Mouse (Mus musculus) MEL (cell line): ENCODE measurements at regions not wholly inside any gene's neighbourhood (a gene's known extent, or its start where the extent isn't known, plus 50 kb on each side); places are given as distances from the start of the nearest gene placed in this dataset.

Experiments used
- DNase-seq: peaks from one replicate; pipeline ENCODE4 v3.0.0; 2011; ENCODE audit warnings: low read depth, low spot score
- H3K27ac ChIP-seq: 2 replicates; pipeline ENCODE4 v1.5.1; 2012; ENCODE audit warnings: low read depth, mild to moderate bottlenecking, control low read depth, low read length, moderate library complexity; ENCODE audit not compliant: control insufficient read depth
- H3K27me3 ChIP-seq, 2 experiments: fragments of 150-350 bp in 1 of 2; sonication (generic) in 1 of 2; 2 replicates each; pipeline ENCODE4 v1.6.1; 2012; ENCODE audit warnings: low read length in 2 of 2, mild to moderate bottlenecking in 2 of 2, improper control_type of control experiment in 1 of 2, moderate library complexity in 1 of 2; ENCODE audit not compliant: insufficient read depth in 2 of 2, control insufficient read depth in 1 of 2
- H3K36me3 ChIP-seq, 2 experiments: 2 replicates each; pipeline ENCODE4 v1.6.1; 2012 to 2014; ENCODE audit warnings: low read length in 2 of 2, improper control_type of control experiment in 1 of 2, inconsistent platforms in 1 of 2, mild to moderate bottlenecking in 1 of 2; ENCODE audit not compliant: insufficient read depth in 2 of 2, control insufficient read depth in 1 of 2
- H3K4me1 ChIP-seq, 2 experiments: fragments of 150-350 bp in 1 of 2; sonication (generic) in 1 of 2; 2 replicates each; pipeline ENCODE4 v1.6.1; 2012; ENCODE audit warnings: low read length in 2 of 2, improper control_type of control experiment in 1 of 2, mild to moderate bottlenecking in 1 of 2; ENCODE audit not compliant: insufficient read depth in 2 of 2, control insufficient read depth in 1 of 2
- H3K4me3 ChIP-seq, 2 experiments: fragments of 150-350 bp in 1 of 2; sonication (generic) in 1 of 2; 2 replicates each; pipeline ENCODE4 v1.5.1; 2012; ENCODE audit warnings: low read depth in 2 of 2, low read length in 2 of 2, mild to moderate bottlenecking in 2 of 2, moderate library complexity in 2 of 2, control low read depth in 1 of 2, improper control_type of control experiment in 1 of 2; ENCODE audit not compliant: control insufficient read depth in 1 of 2, insufficient read depth in 1 of 2
- H3K79me2 ChIP-seq: 2 replicates; pipeline ENCODE4 v1.6.1; 2012; ENCODE audit warnings: mild to moderate bottlenecking, low read length, moderate library complexity; ENCODE audit not compliant: control insufficient read depth, poor library complexity, insufficient read depth
- H3K9ac ChIP-seq: 2 replicates; pipeline ENCODE4 v1.6.1; 2012; ENCODE audit warnings: low read depth, mild to moderate bottlenecking, control low read depth, low read length, moderate library complexity; ENCODE audit not compliant: control insufficient read depth, poor library complexity, severe bottlenecking
- H3K9me3 ChIP-seq: fragments of 150-350 bp; sonication (generic); replicated peaks from 2 replicates; pipeline ENCODE4 v1.6.1; 2012; ENCODE audit warnings: mild to moderate bottlenecking, low read length, improper control_type of control experiment, moderate library complexity; ENCODE audit not compliant: insufficient read depth
- BHLHE40 ChIP-seq: IDR thresholded peaks from 2 replicates; pipeline ENCODE4 v1.6.1; 2012; ENCODE audit warnings: low read depth, mild to moderate bottlenecking, inconsistent platforms, low read length, improper control_type of control experiment, borderline replicate concordance
- E2F4 ChIP-seq: IDR thresholded peaks from 2 replicates; pipeline ENCODE4 v1.6.1; 2011; ENCODE audit warnings: low read depth, low read length, improper control_type of control experiment, borderline replicate concordance
- ELF1 ChIP-seq: IDR thresholded peaks from 2 replicates; pipeline ENCODE4 v1.6.1; 2014; ENCODE audit warnings: low read depth, mild to moderate bottlenecking, inconsistent platforms, low read length, improper control_type of control experiment, moderate library complexity
- ETS1 ChIP-seq: IDR thresholded peaks from 2 replicates; pipeline ENCODE4 v1.6.1; 2012; ENCODE audit warnings: low read depth, mild to moderate bottlenecking, inconsistent platforms, low read length, improper control_type of control experiment, moderate library complexity
- GABPA ChIP-seq: IDR thresholded peaks from 2 replicates; pipeline ENCODE4 v1.6.1; 2012; ENCODE audit warnings: low read depth, mild to moderate bottlenecking, inconsistent platforms, low read length, improper control_type of control experiment, moderate library complexity
- GATA1 ChIP-seq: IDR thresholded peaks from 2 replicates; pipeline ENCODE4 v1.6.1; 2011; ENCODE audit warnings: low read depth, low read length, improper control_type of control experiment
- KAT2A ChIP-seq: conservative IDR thresholded peaks from 2 replicates; pipeline ENCODE4 v1.6.1; 2012; ENCODE audit warnings: low read depth, low read length, improper control_type of control experiment, inconsistent platforms
- MYC ChIP-seq: IDR thresholded peaks from 2 replicates; pipeline ENCODE4 v1.6.1; 2011; ENCODE audit warnings: low read depth, mild to moderate bottlenecking, low read length, improper control_type of control experiment, moderate library complexity
- NRF1 ChIP-seq: IDR thresholded peaks from 2 replicates; pipeline ENCODE4 v1.6.1; 2014; ENCODE audit warnings: low read depth, mild to moderate bottlenecking, inconsistent platforms, low read length, improper control_type of control experiment, moderate library complexity; ENCODE audit not compliant: poor library complexity, insufficient read depth, severe bottlenecking
- POLR2A ChIP-seq, 2 experiments: IDR thresholded peaks; 2 replicates each; pipeline ENCODE4 v1.6.1; 2011 to 2012; ENCODE audit warnings: low read length in 2 of 2, mild to moderate bottlenecking in 2 of 2, control low read depth in 1 of 2, improper control_type of control experiment in 1 of 2, low read depth in 1 of 2, moderate library complexity in 1 of 2; ENCODE audit not compliant: control insufficient read depth in 1 of 2, insufficient read depth in 1 of 2, poor library complexity in 1 of 2
- RAD21 ChIP-seq: IDR thresholded peaks from 2 replicates; pipeline ENCODE4 v1.6.1; 2011; ENCODE audit warnings: mild to moderate bottlenecking, low read depth, low read length, improper control_type of control experiment
- RCOR1 ChIP-seq: IDR thresholded peaks from 2 replicates; pipeline ENCODE4 v1.6.1; 2012; ENCODE audit warnings: low read depth, mild to moderate bottlenecking, inconsistent platforms, low read length, improper control_type of control experiment
- TAL1 ChIP-seq: IDR thresholded peaks from 2 replicates; pipeline ENCODE4 v1.6.1; 2012; ENCODE audit warnings: mild to moderate bottlenecking, inconsistent platforms, low read length, moderate library complexity, mixed read lengths
- UBTF ChIP-seq: IDR thresholded peaks from 2 replicates; pipeline ENCODE4 v1.6.1; 2012; ENCODE audit warnings: low read depth, mild to moderate bottlenecking, inconsistent platforms, low read length, improper control_type of control experiment, moderate library complexity, borderline replicate concordance; ENCODE audit not compliant: insufficient read depth
- USF2 ChIP-seq, 2 experiments: IDR thresholded peaks; 2 replicates each; pipeline ENCODE4 v1.6.1; 2011 to 2012; ENCODE audit warnings: improper control_type of control experiment in 2 of 2, low read length in 2 of 2, borderline replicate concordance in 1 of 2, inconsistent platforms in 1 of 2, low read depth in 1 of 2, mild to moderate bottlenecking in 1 of 2; ENCODE audit not compliant: insufficient read depth in 1 of 2
- ZC3H11A ChIP-seq: IDR thresholded peaks from 2 replicates; pipeline ENCODE4 v1.6.1; 2012; ENCODE audit warnings: low read depth, mild to moderate bottlenecking, inconsistent platforms, low read length, improper control_type of control experiment
- ZKSCAN1 ChIP-seq: IDR thresholded peaks from 2 replicates; pipeline ENCODE4 v1.6.1; 2012; ENCODE audit warnings: low read depth, mild to moderate bottlenecking, inconsistent platforms, low read length, improper control_type of control experiment, moderate library complexity

DNA sequence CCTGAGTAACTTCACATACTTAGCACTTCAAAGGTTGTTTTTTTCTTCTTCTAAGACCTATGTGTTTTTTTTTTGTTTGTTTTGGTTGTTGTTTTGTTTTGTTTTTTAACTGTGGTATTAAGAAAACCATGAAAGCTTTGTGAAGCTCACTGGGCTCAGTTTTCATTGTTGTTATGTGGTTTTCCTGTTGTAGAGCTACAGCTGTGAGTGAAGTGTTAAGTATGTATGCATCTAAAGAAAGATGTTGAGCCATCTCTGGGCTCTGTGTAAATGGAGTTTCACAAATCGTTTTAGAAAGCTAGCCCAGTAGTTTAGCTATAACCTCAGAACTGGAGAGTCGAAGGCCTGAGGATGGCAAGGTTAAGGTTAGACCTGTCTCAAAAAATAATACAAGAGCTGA lies 158.4 kb upstream of the Stt3b start:
- H3K9ac ChIP-seq = no peak overlapping the region
- H3K36me3 ChIP-seq = no peaks in the 10 kb centered on the region
- no peak overlapping the region for H3K4me3 ChIP-seq
- no peak for DNase-seq
- H3K27me3 ChIP-seq = no peaks in the 10 kb centered on the region
- TF ChIP-seq TAL1 = no peak
- TF ChIP-seq ETS1 = no peak
- no peak for TF ChIP-seq BHLHE40
- no peak for TF ChIP-seq ZKSCAN1
- TF ChIP-seq RAD21 = no peak
- TF ChIP-seq GATA1 = no peak
- no peak for TF ChIP-seq KAT2A
- TF ChIP-seq POLR2A (IDR thresholded peaks at IDR 0.05; ENCODE audit: control insufficient read depth in 1 of 2, insufficient read depth in 1 of 2, low read depth in 1 of 2, low read length in 2 of 2, poor library complexity in 1 of 2) = no peak
- no peak for TF ChIP-seq ELF1
- TF ChIP-seq RCOR1 = no peak
- TF ChIP-seq MYC = no peak
- no peak for TF ChIP-seq E2F4
- TF ChIP-seq UBTF = no peak
- no peak for TF ChIP-seq USF2 (IDR thresholded peaks at IDR 0.05; ENCODE audit: borderline replicate concordance in 1 of 2, insufficient read depth in 1 of 2, low read depth in 1 of 2, low read length in 2 of 2)
- no peak for TF ChIP-seq ZC3H11A
- TF ChIP-seq GABPA = no peak
- no peaks in the 10 kb centered on the region for H3K4me1 ChIP-seq
- no peak overlapping the region for H3K27ac ChIP-seq
- no peaks in the 10 kb centered on the region for H3K9me3 ChIP-seq
- H3K79me2 ChIP-seq = no peaks in the 10 kb centered on the region

DNA sequence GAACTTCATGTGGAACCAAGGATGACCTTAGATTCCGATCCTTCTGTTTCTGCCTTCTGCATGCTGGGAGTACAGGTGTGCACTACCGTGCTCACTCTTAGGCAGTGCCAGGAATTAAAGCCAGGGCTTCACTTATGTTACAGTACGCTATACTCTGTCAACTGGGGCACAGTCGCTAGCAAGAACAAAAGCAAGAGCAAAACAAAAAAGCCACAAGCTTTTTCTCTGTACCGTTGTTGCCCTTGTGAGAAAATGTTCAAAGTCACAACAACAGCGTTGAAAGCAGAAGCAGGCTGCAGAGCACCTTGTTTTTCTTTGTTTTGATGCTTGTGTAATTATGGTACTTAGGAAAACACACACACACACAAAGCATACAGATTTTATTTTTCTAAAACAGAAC lies 161.4 kb upstream of the Stt3b start:
- TF ChIP-seq RCOR1 (no peak), NRF1 (no peak), BHLHE40 (no peak), POLR2A (IDR thresholded peaks at IDR 0.05; ENCODE audit: control insufficient read depth in 1 of 2, insufficient read depth in 1 of 2, low read depth in 1 of 2, low read length in 2 of 2, poor library complexity in 1 of 2) (no peak)
- no peak overlapping the region for H3K27ac ChIP-seq
- H3K4me3 ChIP-seq = no peak overlapping the region
- no peaks in the 10 kb centered on the region for H3K79me2 ChIP-seq
- H3K9me3 ChIP-seq = no peaks in the 10 kb centered on the region
- H3K36me3 ChIP-seq = no peaks in the 10 kb centered on the region
- no peaks in the 10 kb centered on the region for H3K4me1 ChIP-seq
- H3K9ac ChIP-seq = no peak overlapping the region
- DNase-seq = no peak
- no peaks in the 10 kb centered on the region for H3K27me3 ChIP-seq
